Mouse (Mus musculus): Measurements from ENCODE around the gene Chmp1a. TPM values are rescaled to one million over a fixed set of nuclear protein-coding genes. Genes with fewer than 3 reads are reported as not detected.
A peak's percentile ranks its signal among the peaks of the same experiment; 100 is the strongest.

Chmp1a gene
- polyA plus RNA-seq, 1 experiment: 64.1 TPM

DNA sequence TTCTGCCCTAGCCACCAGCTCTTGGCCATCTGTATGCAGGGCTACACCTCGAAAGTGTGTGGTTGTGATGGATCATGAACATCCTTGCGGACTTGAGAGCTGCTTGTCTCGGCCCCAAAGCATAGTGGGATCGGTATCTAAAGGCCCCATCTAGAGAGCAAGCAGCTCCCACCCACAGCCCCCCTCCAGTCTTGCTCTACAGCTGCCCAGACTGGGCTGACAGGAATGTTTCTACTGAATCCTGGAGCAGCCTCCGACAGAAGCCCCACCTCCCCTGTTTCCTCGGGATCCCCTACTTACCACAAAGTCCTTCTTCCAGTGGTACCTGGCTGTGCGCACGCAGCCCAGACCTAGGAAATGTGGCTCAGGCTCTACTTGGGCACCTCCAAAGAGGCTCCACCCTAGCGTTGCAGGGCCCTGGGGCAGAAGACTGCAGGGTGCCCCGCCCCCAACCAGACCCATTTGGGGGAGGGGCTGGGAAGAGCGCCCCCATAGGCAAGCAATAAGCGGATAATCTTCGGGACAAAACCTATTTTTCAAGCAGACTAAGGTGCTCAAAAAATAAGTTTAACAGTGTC is 54.6 kb downstream of the Chmp1a start, which contains the start of gene Sult5a1:
Gene Sult5a1 (minus strand): TSS at position 428 of the 578 bp plus-strand sequence.
- Histone ChIP-seq H3K4me3 (ENCODE audit: low read depth, low read length) (no peak within 1 kb of the TSS), H3K9ac (ENCODE audit: low read depth, poor library complexity, severe bottlenecking) (no peak within 1 kb of the TSS), H3K27ac (ENCODE audit: insufficient read depth, low read length) (no peak within 1 kb of the TSS), H3K9me3 (replicated peaks; ENCODE audit: control insufficient read depth, insufficient read depth, low read length, poor library complexity, severe bottlenecking) (no peaks in the 10 kb centered on the region), H3K27me3 (ENCODE audit: control insufficient read depth, insufficient read depth, low read length, poor library complexity, severe bottlenecking) (no peaks in the 10 kb centered on the region), H3K36me3 (ENCODE audit: control insufficient read depth, insufficient read depth, low read length, poor library complexity, severe bottlenecking) (no peaks in the 10 kb centered on the region), H3K4me1 (ENCODE audit: control insufficient read depth, insufficient read depth, low read length) (no peaks in the 10 kb centered on the region)
- TF ChIP-seq CTCF (IDR thresholded peaks at IDR 0.05; ENCODE audit: low read depth, low read length) (no peak), EP300 (IDR thresholded peaks at IDR 0.05; ENCODE audit: insufficient read depth, low read depth, low read length) (no peak), POLR2A (IDR thresholded peaks at IDR 0.05; ENCODE audit: insufficient read depth, low read length) (no peak)

DNA sequence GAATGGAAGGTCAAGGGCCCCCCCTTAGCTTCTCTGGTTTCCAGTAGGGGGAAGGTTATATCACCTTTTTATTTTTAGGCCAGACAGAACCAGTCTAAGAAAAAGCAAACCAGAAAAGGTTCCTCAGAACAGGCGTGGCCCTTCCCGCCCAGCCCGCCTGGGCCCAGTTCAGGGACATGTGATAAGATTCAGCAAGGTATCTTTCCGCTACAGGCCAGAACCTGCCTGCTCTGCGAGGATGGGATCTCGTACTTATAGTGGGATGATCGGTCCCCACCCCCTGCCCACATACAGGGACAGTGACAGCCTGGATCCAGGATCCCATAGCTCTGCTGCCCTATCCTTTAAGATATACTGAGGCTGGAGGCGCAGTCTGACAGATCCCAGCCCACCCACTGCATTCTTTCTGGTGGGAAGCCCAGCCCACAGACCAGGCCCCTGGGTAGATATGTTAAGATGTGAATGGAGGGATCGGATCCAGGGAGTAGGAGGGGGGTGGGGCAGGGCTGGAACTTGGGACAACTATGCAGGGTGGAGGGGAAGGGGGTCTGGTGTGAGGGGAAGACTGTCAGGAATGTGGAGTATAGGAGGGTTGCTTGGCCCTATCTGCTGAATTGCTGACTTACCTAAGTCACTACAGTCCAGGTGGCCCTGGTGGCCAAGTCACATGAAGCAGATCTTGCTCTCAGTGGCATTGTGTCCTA is 56.3 kb downstream of the Chmp1a start:
- Histone ChIP-seq H3K9me3 (replicated peaks; ENCODE audit: control insufficient read depth, insufficient read depth, low read length, poor library complexity, severe bottlenecking) (no peaks in the 10 kb centered on the region), H3K4me1 (ENCODE audit: control insufficient read depth, insufficient read depth, low read length) (no peaks in the 10 kb centered on the region), H3K9ac (ENCODE audit: low read depth, poor library complexity, severe bottlenecking) (no peak overlapping the region), H3K36me3 (ENCODE audit: control insufficient read depth, insufficient read depth, low read length, poor library complexity, severe bottlenecking) (no peaks in the 10 kb centered on the region), H3K27me3 (ENCODE audit: control insufficient read depth, insufficient read depth, low read length, poor library complexity, severe bottlenecking) (no peaks in the 10 kb centered on the region), H3K27ac (ENCODE audit: insufficient read depth, low read length) (no peak overlapping the region), H3K4me3 (ENCODE audit: low read depth, low read length) (no peak overlapping the region)
- no peak for TF ChIP-seq POLR2A (IDR thresholded peaks at IDR 0.05; ENCODE audit: insufficient read depth, low read length)
- TF ChIP-seq EP300 (IDR thresholded peaks at IDR 0.05; ENCODE audit: insufficient read depth, low read depth, low read length): no peak
- no peak for TF ChIP-seq CTCF (IDR thresholded peaks at IDR 0.05; ENCODE audit: low read depth, low read length)

DNA sequence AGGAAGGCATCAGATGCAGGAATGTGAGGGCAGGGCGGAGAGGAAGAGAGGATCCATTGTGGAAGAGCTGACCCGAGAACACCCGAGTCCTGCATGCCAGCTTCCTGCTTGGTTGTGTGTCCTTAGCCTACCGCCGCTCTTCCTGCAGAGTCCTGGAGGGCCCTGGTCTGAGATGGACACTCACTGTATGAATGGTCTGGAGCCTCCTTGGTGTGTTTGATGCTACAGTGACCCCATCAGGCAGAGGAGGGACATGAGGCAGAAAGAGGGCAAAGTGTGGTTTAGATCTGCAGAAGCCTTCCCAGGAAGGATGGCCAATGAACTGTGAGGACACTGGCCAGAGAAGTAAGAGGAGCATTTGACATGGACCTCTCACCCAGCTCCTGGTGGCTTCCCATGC is 57.4 kb downstream of the Chmp1a start:
- H3K36me3 ChIP-seq (ENCODE audit: control insufficient read depth, insufficient read depth, low read length, poor library complexity, severe bottlenecking): no peaks in the 10 kb centered on the region
- H3K27ac ChIP-seq (ENCODE audit: insufficient read depth, low read length): no peak overlapping the region
- TF ChIP-seq POLR2A (IDR thresholded peaks at IDR 0.05; ENCODE audit: insufficient read depth, low read length) (no peak), CTCF (IDR thresholded peaks at IDR 0.05; ENCODE audit: low read depth, low read length) (peak; percentile 24)
- no peaks in the 10 kb centered on the region for H3K4me1 ChIP-seq (ENCODE audit: control insufficient read depth, insufficient read depth, low read length)
- no peaks in the 10 kb centered on the region for H3K27me3 ChIP-seq (ENCODE audit: control insufficient read depth, insufficient read depth, low read length, poor library complexity, severe bottlenecking)
- H3K4me3 ChIP-seq (ENCODE audit: low read depth, low read length): no peak overlapping the region
- H3K9ac ChIP-seq (ENCODE audit: low read depth, poor library complexity, severe bottlenecking): no peak overlapping the region
- H3K9me3 ChIP-seq (replicated peaks; ENCODE audit: control insufficient read depth, insufficient read depth, low read length, poor library complexity, severe bottlenecking): no peaks in the 10 kb centered on the region

Other genes starting within 250 kb of the Chmp1a start
- gene Ankrd11, start 170.5 kb downstream of the Chmp1a start, polyA plus RNA-seq (2011; ENCODE audit: insufficient read depth, insufficient read length, low read depth, missing spikeins): 146 and 148 TPM in 2 replicates
- 79.3 and 99.6 TPM in 2 replicates for gene Spg7, start 149.8 kb downstream of the Chmp1a start, polyA plus RNA-seq (2011; ENCODE audit: insufficient read depth, insufficient read length, low read depth, missing spikeins)
- gene Rpl13, start 110.4 kb downstream of the Chmp1a start, polyA plus RNA-seq (2011; ENCODE audit: insufficient read depth, insufficient read length, low read depth, missing spikeins): 2,572 and 2,592 TPM in 2 replicates
- 2.9 and 3.2 TPM in 2 replicates for gene Cpne7, start 95.4 kb downstream of the Chmp1a start, polyA plus RNA-seq (2011; ENCODE audit: insufficient read depth, insufficient read length, low read depth, missing spikeins)
- 2.2 and 2.9 TPM in 2 replicates for gene Sult5a1, start 54.4 kb downstream of the Chmp1a start, polyA plus RNA-seq (2011; ENCODE audit: insufficient read depth, insufficient read length, low read depth, missing spikeins)
- gene Dpep1, start 26.5 kb downstream of the Chmp1a start, polyA plus RNA-seq (2011; ENCODE audit: insufficient read depth, insufficient read length, low read depth, missing spikeins): not detected in 2 replicates
- 1.8 TPM in 2 replicates for gene Spata33, start 69 bp upstream of the Chmp1a start, polyA plus RNA-seq (2011; ENCODE audit: insufficient read depth, insufficient read length, low read depth, missing spikeins)
- gene Cdk10, start 12.1 kb upstream of the Chmp1a start, polyA plus RNA-seq (2011; ENCODE audit: insufficient read depth, insufficient read length, low read depth, missing spikeins): 34.3 and 35.7 TPM in 2 replicates
- gene Spata2l, start 23.5 kb upstream of the Chmp1a start, polyA plus RNA-seq (2011; ENCODE audit: insufficient read depth, insufficient read length, low read depth, missing spikeins): 0.25 and 0.64 TPM in 2 replicates
- gene Zfp276, start 41.4 kb upstream of the Chmp1a start, polyA plus RNA-seq (2011; ENCODE audit: insufficient read depth, insufficient read length, low read depth, missing spikeins): 7.4 and 8.0 TPM in 2 replicates
- gene Vps9d1, start 41.6 kb upstream of the Chmp1a start, polyA plus RNA-seq (2011; ENCODE audit: insufficient read depth, insufficient read length, low read depth, missing spikeins): 4.7 and 8.9 TPM in 2 replicates
- gene Fanca, start 105.8 kb upstream of the Chmp1a start, polyA plus RNA-seq (2011; ENCODE audit: insufficient read depth, insufficient read length, low read depth, missing spikeins): 56.4 and 58.9 TPM in 2 replicates
- 4.2 and 5.0 TPM in 2 replicates for gene Spire2, start 120.0 kb upstream of the Chmp1a start, polyA plus RNA-seq (2011; ENCODE audit: insufficient read depth, insufficient read length, low read depth, missing spikeins)
- gene Tcf25, start 161.0 kb upstream of the Chmp1a start, polyA plus RNA-seq (2011; ENCODE audit: insufficient read depth, insufficient read length, low read depth, missing spikeins): 239 TPM in 2 replicates
- gene Mc1r, start 194.3 kb upstream of the Chmp1a start, polyA plus RNA-seq (2011; ENCODE audit: insufficient read depth, insufficient read length, low read depth, missing spikeins): not detected in 2 replicates
- gene Tubb3, start 198.7 kb upstream of the Chmp1a start, polyA plus RNA-seq (2011; ENCODE audit: insufficient read depth, insufficient read length, low read depth, missing spikeins): 19.6 and 20.1 TPM in 2 replicates
- gene Def8, start 210.8 kb upstream of the Chmp1a start, polyA plus RNA-seq (2011; ENCODE audit: insufficient read depth, insufficient read length, low read depth, missing spikeins): 76.6 and 81.6 TPM in 2 replicates

Data from ES-Bruce4 (cell line).